ENCODE assay signal across 7 mouse cellular contexts in genomic region chr9:53603384-53603783, GRCm38 (mm10). TPM values are rescaled to one million over a fixed set of nuclear protein-coding genes. Genes with fewer than 3 reads are reported as not detected.
DNase-seq lines count a peak whose midpoint lies in the region; ATAC-seq and TF ChIP-seq lines count a peak whose summit lies in the region.

No protein-coding gene starts in this region.

- WGBS in intestine, postnatal 0 days: 71% methylated on average over 1 of the region's 1 CpGs
- 86% methylated on average over 1 of the region's 1 CpGs for WGBS in hindbrain, embryonic 12.5 days
- WGBS in forebrain, embryonic 10.5 days: 90% methylated on average over 1 of the region's 1 CpGs

- peak; percentile 47; the same call in 1 of the 2 replicates for ATAC-seq in intestine, postnatal 0 days
- ATAC-seq in hindbrain, embryonic 12.5 days (ENCODE audit: low FRiP score): no peak

- H3K4me3 ChIP-seq in intestine, postnatal 0 days (ENCODE audit: low read depth, low read length): no peak overlapping the region
- H3K4me3 ChIP-seq in hindbrain, embryonic 12.5 days: no peak overlapping the region
- H3K4me3 ChIP-seq in forebrain, embryonic 10.5 days: no peak overlapping the region

- H3K9me3 ChIP-seq in intestine, postnatal 0 days (ENCODE audit: control insufficient read depth): no peaks in the 10 kb centered on the region
- no peaks in the 10 kb centered on the region for H3K9me3 ChIP-seq in hindbrain, embryonic 12.5 days (replicated peaks)
- H3K9me3 ChIP-seq in forebrain, embryonic 10.5 days: no peaks in the 10 kb centered on the region

- DNase-seq in right cerebral cortex, postnatal 14 days: peak; percentile 38
- no peak for DNase-seq in right cerebral cortex, postnatal 4 days
- peak; percentile 61 for DNase-seq in adrenal gland, postnatal 10 days
- peak; percentile 63 for DNase-seq in naive thymus-derived CD4-positive, alpha-beta T cell, adult 2 months (ENCODE audit: low read depth)
- DNase-seq in forebrain, embryonic 10.5 days (ENCODE audit: extremely low spot score, low spot score): no peak

- no peaks in the 10 kb centered on the region; the same call in 1 of the 2 replicates for H3K36me3 ChIP-seq in intestine, postnatal 0 days (ENCODE audit: control insufficient read depth, insufficient read depth)
- H3K36me3 ChIP-seq in hindbrain, embryonic 12.5 days: no peaks in the 10 kb centered on the region
- no peaks in the 10 kb centered on the region for H3K36me3 ChIP-seq in forebrain, embryonic 10.5 days (replicated peaks)

- no peak overlapping the region for H3K4me2 ChIP-seq in intestine, postnatal 0 days (replicated peaks; ENCODE audit: low read depth)
- H3K4me2 ChIP-seq in hindbrain, embryonic 12.5 days (replicated peaks): no peak overlapping the region

- H3K9ac ChIP-seq in intestine, postnatal 0 days (ENCODE audit: low read depth, low read length): no peak overlapping the region
- H3K9ac ChIP-seq in hindbrain, embryonic 12.5 days: no peak overlapping the region

- H3K4me1 ChIP-seq in intestine, postnatal 0 days (replicated peaks; ENCODE audit: control insufficient read depth, insufficient read depth, low read length): peaks cover 10% of the 10 kb centered on the region; the same call in 1 of the 2 replicates
- no peaks in the 10 kb centered on the region for H3K4me1 ChIP-seq in hindbrain, embryonic 12.5 days
- H3K4me1 ChIP-seq in forebrain, embryonic 10.5 days: no peaks in the 10 kb centered on the region

- H3K27me3 ChIP-seq in intestine, postnatal 0 days (replicated peaks; ENCODE audit: control insufficient read depth, insufficient read depth, low read length): no peaks in the 10 kb centered on the region
- no peaks in the 10 kb centered on the region for H3K27me3 ChIP-seq in hindbrain, embryonic 12.5 days
- H3K27me3 ChIP-seq in forebrain, embryonic 10.5 days (ENCODE audit: poor library complexity, severe bottlenecking): no peaks in the 10 kb centered on the region

- H3K27ac ChIP-seq in intestine, postnatal 0 days (ENCODE audit: low read depth, low read length): peak overlapping the region; percentile 71
- H3K27ac ChIP-seq in hindbrain, embryonic 12.5 days: no peak overlapping the region
- no peak overlapping the region for H3K27ac ChIP-seq in forebrain, embryonic 10.5 days

- TF ChIP-seq CTCF in intestine, postnatal 0 days (IDR thresholded peaks at IDR 0.05; ENCODE audit: low read depth): no peak

RNA-seq across cellular contexts. Expression of gene Acat1, which starts 6.8 kb away (rescaled TPM):
- 100 to 1,000 TPM; 371 to 403 TPM for total RNA-seq in adrenal gland, postnatal 10 days (2021)
- 204 and 207 TPM in 2 replicates for polyA plus RNA-seq in intestine, postnatal 0 days (2015; fragmentation: Nextera tagmentation; extraction: Ambion mirVana)
- polyA plus RNA-seq in hindbrain, embryonic 12.5 days (2016; fragmentation: Nextera tagmentation; extraction: Ambion mirVana): 82.6 and 103 TPM in 2 replicates
- polyA plus RNA-seq in forebrain, embryonic 10.5 days (2016; fragmentation: Nextera tagmentation; extraction: Ambion mirVana): 29.0 and 29.9 TPM in 2 replicates

Comparison
In these comparisons a context has a peak if more than half of its experiments do, and no peak if none do; other contexts are left out.
1. DNase-seq: peak in right cerebral cortex, postnatal 14 days (single experiment), adrenal gland, postnatal 10 days (single experiment) and naive thymus-derived CD4-positive, alpha-beta T cell, adult 2 months (single experiment); none in right cerebral cortex, postnatal 4 days (single experiment) and forebrain, embryonic 10.5 days (single experiment).